Mouse (Mus musculus): ENCODE measurements at regions not wholly inside any gene's neighbourhood (a gene's known extent, or its start where the extent isn't known, plus 50 kb on each side); places are given as distances from the start of the nearest gene placed in this dataset.

DNA sequence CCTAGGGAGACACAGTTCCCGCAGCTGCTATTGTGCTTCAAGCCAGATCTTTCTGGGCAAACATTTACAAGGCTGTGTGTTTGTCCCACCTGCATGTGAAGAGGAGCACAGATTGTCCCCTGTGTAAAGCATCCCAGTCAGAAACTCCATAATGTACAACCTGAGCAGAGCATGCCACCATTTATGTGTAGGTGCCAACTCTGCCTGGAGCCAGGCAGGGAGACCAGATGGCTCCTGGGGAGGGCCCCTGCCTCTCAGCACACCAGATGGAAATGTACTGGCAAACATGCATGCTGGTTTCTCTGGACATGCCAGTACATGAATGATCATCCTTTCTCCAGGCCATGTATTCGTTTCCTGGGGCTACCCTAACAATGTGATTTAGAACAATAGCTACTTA, 98.6 kb upstream of the Foxp3 start:
- Histone ChIP-seq H3K4me2 (replicated peaks; ENCODE audit: low read depth, low read length) (no peak overlapping the region), H3K4me3 (ENCODE audit: low read length) (no peak overlapping the region), H3K27me3 (ENCODE audit: insufficient read depth, low read length) (no peaks in the 10 kb centered on the region), H3K4me1 (ENCODE audit: insufficient read depth, low read length) (no peaks in the 10 kb centered on the region), H3K9ac (replicated peaks; ENCODE audit: low read length) (no peak overlapping the region), H3K36me3 (ENCODE audit: insufficient read depth, low read length) (no peaks in the 10 kb centered on the region), H3K27ac (ENCODE audit: low read length) (no peak overlapping the region), H3K9me3 (ENCODE audit: low read length) (no peaks in the 10 kb centered on the region)
- no peak for ATAC-seq (ENCODE audit: low FRiP score, low TSS enrichment)
- 79% methylated on average over 2 of the region's 2 CpGs for WGBS

DNA sequence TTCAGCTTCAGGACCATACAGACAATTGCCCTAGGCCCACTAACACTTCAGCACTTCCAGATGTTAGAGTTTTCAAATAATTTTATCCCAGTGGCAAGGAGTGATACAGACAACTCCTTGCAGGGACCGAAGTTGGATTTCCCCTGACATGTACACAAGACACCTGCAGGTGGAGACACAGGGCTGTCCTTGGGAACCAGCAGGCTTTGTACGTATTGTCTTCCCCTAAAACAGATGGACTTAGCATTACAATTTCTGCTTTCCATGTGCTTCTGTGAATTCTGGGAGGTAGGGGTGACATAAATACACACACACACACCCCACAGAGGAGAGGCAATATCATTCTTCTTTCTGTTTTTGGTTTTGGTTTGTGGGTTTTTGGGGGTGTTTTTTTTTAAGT, 98.2 kb upstream of the Usp27x start:
- Histone ChIP-seq H3K27me3 (ENCODE audit: insufficient read depth, low read length) (no peaks in the 10 kb centered on the region), H3K9me3 (ENCODE audit: low read length) (no peaks in the 10 kb centered on the region), H3K9ac (replicated peaks; ENCODE audit: low read length) (no peak overlapping the region), H3K4me2 (replicated peaks; ENCODE audit: low read depth, low read length) (no peak overlapping the region), H3K4me3 (ENCODE audit: low read length) (no peak overlapping the region), H3K36me3 (ENCODE audit: insufficient read depth, low read length) (no peaks in the 10 kb centered on the region), H3K4me1 (ENCODE audit: insufficient read depth, low read length) (no peaks in the 10 kb centered on the region), H3K27ac (ENCODE audit: low read length) (no peak overlapping the region)
- no peak for ATAC-seq (ENCODE audit: low FRiP score, low TSS enrichment)
- WGBS: 42% methylated on average over 2 of the region's 2 CpGs

GRCm38 (mm10) chrX:7469801-7470200, 94.2 kb upstream of the Usp27x start:
- Histone ChIP-seq H3K4me1 (ENCODE audit: insufficient read depth, low read length) (no peaks in the 10 kb centered on the region), H3K4me2 (replicated peaks; ENCODE audit: low read depth, low read length) (no peak overlapping the region), H3K36me3 (ENCODE audit: insufficient read depth, low read length) (no peaks in the 10 kb centered on the region), H3K27ac (ENCODE audit: low read length) (no peak overlapping the region), H3K4me3 (ENCODE audit: low read length) (no peak overlapping the region), H3K27me3 (ENCODE audit: insufficient read depth, low read length) (no peaks in the 10 kb centered on the region), H3K9ac (replicated peaks; ENCODE audit: low read length) (no peak overlapping the region), H3K9me3 (ENCODE audit: low read length) (no peaks in the 10 kb centered on the region)
- WGBS: 77% methylated on average over 1 of the region's 1 CpGs
- no peak for ATAC-seq (ENCODE audit: low FRiP score, low TSS enrichment)

- H3K4me2 ChIP-seq (replicated peaks; ENCODE audit: low read depth, low read length): no peak overlapping the region
- H3K27me3 ChIP-seq (ENCODE audit: insufficient read depth, low read length): no peaks in the 10 kb centered on the region
- no peak for ATAC-seq (ENCODE audit: low FRiP score, low TSS enrichment)
- WGBS: 24% methylated on average over 1 of the region's 1 CpGs
- no peak overlapping the region for H3K4me3 ChIP-seq (ENCODE audit: low read length)
- H3K27ac ChIP-seq (ENCODE audit: low read length): no peak overlapping the region
- no peaks in the 10 kb centered on the region for H3K36me3 ChIP-seq (ENCODE audit: insufficient read depth, low read length)
- H3K9ac ChIP-seq (replicated peaks; ENCODE audit: low read length): no peak overlapping the region
- H3K4me1 ChIP-seq (ENCODE audit: insufficient read depth, low read length): no peaks in the 10 kb centered on the region
- no peaks in the 10 kb centered on the region for H3K9me3 ChIP-seq (ENCODE audit: low read length)
Measured at GRCm38 (mm10) chrX:7467985-7468384, 92.4 kb upstream of the Usp27x start.

DNA sequence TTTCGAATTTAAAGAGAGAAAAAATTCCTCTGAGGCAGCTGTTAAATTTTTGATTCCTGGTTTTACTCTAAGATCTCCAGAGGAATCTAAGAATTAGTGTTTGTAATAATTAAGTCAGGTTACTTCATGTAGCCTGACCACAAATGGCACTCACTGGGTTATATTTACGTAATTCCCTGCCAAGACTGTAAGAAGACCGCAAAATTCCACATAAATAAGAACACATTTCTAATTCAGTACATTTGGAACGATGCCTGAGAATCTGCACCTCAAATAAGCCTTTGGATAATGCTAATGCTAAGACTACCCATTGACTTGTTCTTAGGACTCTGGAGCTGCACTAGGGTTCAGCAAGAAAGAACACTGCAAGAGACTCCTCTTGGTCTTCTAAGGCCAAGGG, 81.2 kb upstream of the Usp27x start:
- ATAC-seq (ENCODE audit: low FRiP score, low TSS enrichment): no peak
- WGBS: 67% methylated on average over 4 of the region's 4 CpGs
- no peaks in the 10 kb centered on the region for H3K9me3 ChIP-seq (ENCODE audit: low read length)

DNA sequence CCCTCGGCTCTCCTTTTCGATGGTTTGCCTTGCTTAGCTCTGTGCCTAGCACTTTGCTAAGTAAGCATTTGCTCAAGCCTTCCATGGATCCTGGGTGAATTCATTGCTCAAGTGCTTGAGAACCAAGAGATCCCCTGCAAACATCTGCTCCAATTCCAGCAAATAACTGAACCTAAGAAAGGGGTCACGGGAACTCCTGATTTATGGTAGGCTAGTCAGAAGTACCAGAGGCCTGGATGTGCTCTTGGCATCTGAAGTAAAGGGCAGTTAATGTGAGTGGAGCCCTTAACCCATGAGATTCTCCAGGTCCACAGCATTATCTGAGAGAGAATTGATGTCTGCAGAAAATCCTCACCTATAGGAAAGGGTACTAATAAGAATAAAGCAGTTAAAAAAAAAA, 69.4 kb upstream of the Usp27x start:
- Histone ChIP-seq H3K4me2 (replicated peaks; ENCODE audit: low read depth, low read length) (no peak overlapping the region), H3K27ac (ENCODE audit: low read length) (peak overlapping the region; percentile 86), H3K9me3 (ENCODE audit: low read length) (no peaks in the 10 kb centered on the region), H3K27me3 (ENCODE audit: insufficient read depth, low read length) (no peaks in the 10 kb centered on the region), H3K4me1 (ENCODE audit: insufficient read depth, low read length) (no peaks in the 10 kb centered on the region), H3K9ac (replicated peaks; ENCODE audit: low read length) (no peak overlapping the region), H3K36me3 (ENCODE audit: insufficient read depth, low read length) (no peaks in the 10 kb centered on the region), H3K4me3 (ENCODE audit: low read length) (no peak overlapping the region)
- peak; percentile 73; the same call in 1 of the 2 replicates for ATAC-seq (ENCODE audit: low FRiP score, low TSS enrichment)
- WGBS: 49% methylated on average over 3 of the region's 3 CpGs

More for the DNA sequence above, 81.2 kb upstream of the Usp27x start:
- no peak overlapping the region for H3K27ac ChIP-seq (ENCODE audit: low read length)
- H3K27me3 ChIP-seq (ENCODE audit: insufficient read depth, low read length): no peaks in the 10 kb centered on the region
- no peak overlapping the region for H3K9ac ChIP-seq (replicated peaks; ENCODE audit: low read length)
- H3K36me3 ChIP-seq (ENCODE audit: insufficient read depth, low read length): no peaks in the 10 kb centered on the region
- H3K4me3 ChIP-seq (ENCODE audit: low read length): no peak overlapping the region
- H3K4me2 ChIP-seq (replicated peaks; ENCODE audit: low read depth, low read length): no peak overlapping the region
- no peaks in the 10 kb centered on the region for H3K4me1 ChIP-seq (ENCODE audit: insufficient read depth, low read length)

DNA sequence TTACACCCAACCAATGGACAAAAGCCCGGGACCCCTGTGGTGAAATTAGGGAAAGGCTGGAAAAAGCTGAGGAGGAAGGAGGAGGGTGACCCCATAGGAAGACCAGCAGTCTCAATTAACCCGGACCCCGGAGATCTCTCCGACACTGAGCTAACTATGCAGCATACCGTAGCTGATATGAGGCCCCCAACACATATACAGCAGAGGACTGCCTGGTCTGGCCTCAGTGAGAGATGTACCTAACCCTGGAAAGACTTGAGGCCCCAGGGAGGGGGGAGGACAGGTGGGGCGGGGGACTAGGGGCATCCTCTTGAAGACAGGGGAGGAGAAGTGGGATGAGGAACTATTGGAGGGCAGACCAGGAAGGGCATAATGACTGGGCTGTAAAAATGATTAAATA, 69.0 kb upstream of the Usp27x start:
- H3K36me3 ChIP-seq (ENCODE audit: insufficient read depth, low read length): no peaks in the 10 kb centered on the region
- ATAC-seq (ENCODE audit: low FRiP score, low TSS enrichment): peak; percentile 72
- no peak overlapping the region for H3K4me3 ChIP-seq (ENCODE audit: low read length)
- H3K4me1 ChIP-seq (ENCODE audit: insufficient read depth, low read length): no peaks in the 10 kb centered on the region
- H3K9me3 ChIP-seq (ENCODE audit: low read length): no peaks in the 10 kb centered on the region
- no peak overlapping the region for H3K9ac ChIP-seq (replicated peaks; ENCODE audit: low read length)
- 45% methylated on average over 6 of the region's 6 CpGs for WGBS
- no peak overlapping the region for H3K4me2 ChIP-seq (replicated peaks; ENCODE audit: low read depth, low read length)
- peak overlapping the region; percentile 86 for H3K27ac ChIP-seq (ENCODE audit: low read length)
- H3K27me3 ChIP-seq (ENCODE audit: insufficient read depth, low read length): no peaks in the 10 kb centered on the region

DNA sequence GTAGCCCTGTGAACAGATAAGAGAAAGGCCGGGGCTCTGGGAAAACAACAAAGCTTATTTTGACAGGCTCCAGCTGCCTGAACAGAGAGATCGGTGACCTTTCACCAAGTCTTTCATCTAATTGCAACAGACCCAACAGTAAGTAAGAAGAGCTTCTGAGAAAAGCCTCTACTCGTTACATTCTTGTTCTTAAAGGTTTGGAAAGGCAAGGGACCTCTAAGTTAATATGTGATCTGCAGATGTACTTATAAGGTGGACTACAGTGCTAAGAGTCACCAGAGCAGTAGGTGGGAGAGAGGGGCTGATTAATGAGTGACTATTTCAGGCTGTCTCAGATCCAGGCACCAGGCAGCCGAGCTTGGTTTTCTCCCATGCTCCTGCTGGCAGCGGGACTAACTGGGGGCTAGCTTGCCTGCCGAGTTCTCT, 68.4 kb upstream of the Usp27x start:
- Histone ChIP-seq H3K4me1 (ENCODE audit: insufficient read depth, low read length) (no peaks in the 10 kb centered on the region), H3K9me3 (ENCODE audit: low read length) (no peaks in the 10 kb centered on the region), H3K9ac (replicated peaks; ENCODE audit: low read length) (no peak overlapping the region), H3K36me3 (ENCODE audit: insufficient read depth, low read length) (no peaks in the 10 kb centered on the region), H3K27ac (ENCODE audit: low read length) (peak overlapping the region; percentile 86), H3K27me3 (ENCODE audit: insufficient read depth, low read length) (no peaks in the 10 kb centered on the region), H3K4me3 (ENCODE audit: low read length) (no peak overlapping the region), H3K4me2 (replicated peaks; ENCODE audit: low read depth, low read length) (no peak overlapping the region)
- ATAC-seq (ENCODE audit: low FRiP score, low TSS enrichment): peak; percentile 96
- 29% methylated on average over 6 of the region's 6 CpGs for WGBS

GRCm38 (mm10) chrX:7435375-7436042, 59.9 kb upstream of the Usp27x start:
- H3K27ac ChIP-seq (ENCODE audit: low read length): no peak overlapping the region
- no peaks in the 10 kb centered on the region for H3K36me3 ChIP-seq (ENCODE audit: insufficient read depth, low read length)
- H3K9ac ChIP-seq (replicated peaks; ENCODE audit: low read length): no peak overlapping the region
- no peaks in the 10 kb centered on the region for H3K4me1 ChIP-seq (ENCODE audit: insufficient read depth, low read length)
- H3K4me2 ChIP-seq (replicated peaks; ENCODE audit: low read depth, low read length): no peak overlapping the region
- H3K9me3 ChIP-seq (ENCODE audit: low read length): no peaks in the 10 kb centered on the region
- ATAC-seq (ENCODE audit: low FRiP score, low TSS enrichment): no peak
- no peak overlapping the region for H3K4me3 ChIP-seq (ENCODE audit: low read length)
- WGBS: 96% methylated on average over 2 of the region's 2 CpGs
- no peaks in the 10 kb centered on the region for H3K27me3 ChIP-seq (ENCODE audit: insufficient read depth, low read length)

DNA sequence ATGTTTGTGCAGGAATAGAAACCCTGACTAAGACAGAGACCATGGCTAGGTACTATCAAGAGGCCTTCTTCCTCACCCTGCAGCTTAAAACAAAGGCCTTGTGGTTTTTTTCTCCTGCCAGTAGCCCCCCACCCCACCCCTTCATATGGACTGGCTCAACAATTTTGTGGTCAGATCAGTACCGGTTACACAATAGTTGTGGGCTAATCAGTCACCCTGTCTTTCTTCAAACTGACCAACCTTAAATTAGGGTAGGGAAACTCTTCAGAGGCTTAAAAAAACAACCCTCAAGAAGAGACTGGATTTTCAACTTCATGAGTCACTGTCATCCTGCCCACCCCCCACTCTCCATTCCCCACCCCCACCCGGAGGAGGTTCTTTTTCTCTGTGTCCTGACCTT, 58.6 kb upstream of the Usp27x start:
- no peaks in the 10 kb centered on the region for H3K36me3 ChIP-seq (ENCODE audit: insufficient read depth, low read length)
- no peaks in the 10 kb centered on the region for H3K4me1 ChIP-seq (ENCODE audit: insufficient read depth, low read length)
- H3K27ac ChIP-seq (ENCODE audit: low read length): no peak overlapping the region
- WGBS: 30% methylated on average over 2 of the region's 2 CpGs
- no peaks in the 10 kb centered on the region for H3K27me3 ChIP-seq (ENCODE audit: insufficient read depth, low read length)
- no peak overlapping the region for H3K4me3 ChIP-seq (ENCODE audit: low read length)
- ATAC-seq (ENCODE audit: low FRiP score, low TSS enrichment): no peak
- H3K9me3 ChIP-seq (ENCODE audit: low read length): no peaks in the 10 kb centered on the region
- no peak overlapping the region for H3K4me2 ChIP-seq (replicated peaks; ENCODE audit: low read depth, low read length)
- H3K9ac ChIP-seq (replicated peaks; ENCODE audit: low read length): no peak overlapping the region
